Mouse (Mus musculus): ENCODE results near the gene Mmrn1.

The Mmrn1 gene

DNA sequence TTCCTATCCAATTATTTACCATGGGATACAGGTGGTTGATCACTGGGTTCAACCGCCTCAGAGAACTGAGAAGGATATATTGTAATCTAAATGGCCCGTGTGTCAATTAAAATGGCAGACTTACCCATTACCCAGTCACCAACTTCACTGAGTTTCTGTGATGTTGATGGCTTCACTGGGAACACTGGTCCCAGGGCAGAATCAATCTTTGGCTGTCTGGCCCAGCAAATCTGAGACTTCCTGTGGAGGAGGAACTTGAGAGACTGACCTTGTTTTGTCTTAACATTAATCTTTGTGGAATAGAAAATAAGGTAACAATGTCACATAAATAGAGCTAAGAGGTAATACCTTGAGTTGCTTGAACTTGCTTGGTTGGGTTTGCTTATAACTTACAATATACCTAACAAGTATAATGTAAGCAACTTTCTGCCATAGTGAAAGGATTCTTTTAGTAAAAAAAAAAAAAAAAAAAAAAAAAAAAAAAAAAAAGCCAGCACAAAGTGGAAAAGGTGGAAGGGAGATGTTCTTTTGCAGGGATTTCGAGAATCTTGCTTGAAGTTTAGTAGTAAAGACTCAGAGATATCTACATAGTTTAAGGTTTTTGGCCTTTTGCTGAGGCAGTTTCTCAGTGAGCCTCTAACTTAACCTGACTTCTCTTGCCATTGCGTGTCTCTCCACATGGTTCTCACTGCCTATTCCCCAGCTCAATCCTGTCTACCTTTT lies 68.8 kb downstream of the Mmrn1 start:
- peak; percentile 14 for DNase-seq (ENCODE audit: low spot score)

- no peak for DNase-seq (ENCODE audit: low spot score)
Observed at GRCm38 (mm10) chr6:60994114-60994513, 69.3 kb downstream of the Mmrn1 start.

DNA sequence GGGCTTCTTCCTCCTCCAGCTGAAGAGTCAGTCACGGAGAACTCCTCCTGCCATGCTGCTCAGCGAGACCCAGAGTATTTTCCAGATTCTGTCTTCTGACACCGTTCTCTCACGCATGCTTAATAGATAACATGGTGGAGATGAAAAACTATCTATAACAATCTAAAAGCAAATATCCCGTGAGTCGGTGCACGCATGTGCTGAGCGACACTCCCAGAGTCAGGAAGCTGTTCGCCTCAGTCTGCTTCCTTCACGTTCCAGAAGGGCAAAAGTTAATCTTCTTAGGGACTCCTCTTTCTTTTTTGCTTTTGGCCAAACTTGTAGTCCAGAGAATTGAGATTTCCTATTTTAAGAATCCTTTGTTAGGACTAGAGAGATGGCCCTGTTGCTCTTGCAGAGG lies 69.7 kb downstream of the Mmrn1 start:
- DNase-seq (ENCODE audit: low spot score) = no peak

- DNase-seq (ENCODE audit: low spot score) = peak; percentile 12
Observed at GRCm38 (mm10) chr6:60995596-60995995, 70.8 kb downstream of the Mmrn1 start.

DNA sequence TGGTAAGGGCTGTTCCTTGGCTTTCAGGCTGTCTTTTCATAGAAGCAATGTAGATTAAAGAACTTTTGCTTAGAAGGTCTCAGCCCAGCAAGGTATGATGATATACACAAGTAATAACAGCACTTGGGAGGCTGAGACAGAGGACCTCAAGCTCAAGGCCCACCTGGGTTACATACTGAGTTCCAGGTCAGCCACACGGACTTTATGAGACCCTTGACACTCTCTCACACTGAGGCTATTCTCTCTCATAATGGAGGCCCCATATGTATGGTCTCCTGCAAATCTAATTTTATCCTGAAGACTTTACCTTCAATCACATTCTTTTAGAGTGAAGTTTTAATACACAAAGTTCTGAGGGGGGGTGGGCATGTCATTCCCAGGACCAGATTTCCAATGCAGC lies 71.6 kb downstream of the Mmrn1 start:
- no peak for DNase-seq (ENCODE audit: low spot score)

DNA sequence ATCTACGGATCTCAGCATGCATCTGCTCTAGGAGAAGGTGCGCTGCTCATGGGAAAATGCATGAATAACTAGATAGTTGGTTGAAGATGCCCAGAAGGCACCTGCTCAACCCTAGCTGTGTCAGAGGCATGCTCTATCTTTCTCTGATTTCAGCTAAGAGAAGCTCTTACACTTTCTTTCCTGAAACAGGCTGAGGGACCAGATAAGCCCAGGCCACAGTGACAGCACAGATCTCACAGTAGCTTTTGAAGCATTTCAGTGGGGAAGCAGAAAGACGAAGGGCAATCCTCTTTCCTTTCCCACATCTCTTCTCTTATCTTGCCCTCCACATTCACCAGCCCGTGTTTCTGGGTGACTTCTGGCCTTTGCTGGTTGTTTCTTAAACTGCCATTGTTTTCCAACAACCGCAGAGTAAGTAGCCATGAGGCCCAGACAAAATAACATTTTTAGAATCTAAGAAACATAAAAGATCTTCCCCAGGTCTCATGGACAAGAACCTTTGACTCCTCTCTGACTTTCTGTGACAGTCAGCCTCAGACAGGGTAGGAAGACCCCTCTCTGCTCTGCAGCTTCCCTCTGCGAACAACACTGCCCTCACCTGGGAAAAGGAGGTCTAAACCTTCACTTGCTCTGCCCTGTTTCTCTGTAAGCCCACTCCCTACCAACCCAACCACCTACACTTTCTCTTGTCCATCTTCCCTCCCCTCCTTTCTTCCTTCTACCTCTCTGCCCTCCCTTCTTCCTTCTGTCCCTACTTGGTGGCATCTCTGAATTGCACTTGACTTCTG lies 76.4 kb downstream of the Mmrn1 start:
- no peak for DNase-seq (ENCODE audit: low spot score)

GRCm38 (mm10) chr6:61003916-61004765 lies 79.4 kb downstream of the Mmrn1 start:
- peak; percentile 35 for DNase-seq (ENCODE audit: low spot score)

- no peak for DNase-seq (ENCODE audit: low spot score)
Observed at GRCm38 (mm10) chr6:61013780-61014179, 89.0 kb downstream of the Mmrn1 start.

- no peak for DNase-seq (ENCODE audit: low spot score)
Observed at GRCm38 (mm10) chr6:61019689-61020088, 94.9 kb downstream of the Mmrn1 start.

DNA sequence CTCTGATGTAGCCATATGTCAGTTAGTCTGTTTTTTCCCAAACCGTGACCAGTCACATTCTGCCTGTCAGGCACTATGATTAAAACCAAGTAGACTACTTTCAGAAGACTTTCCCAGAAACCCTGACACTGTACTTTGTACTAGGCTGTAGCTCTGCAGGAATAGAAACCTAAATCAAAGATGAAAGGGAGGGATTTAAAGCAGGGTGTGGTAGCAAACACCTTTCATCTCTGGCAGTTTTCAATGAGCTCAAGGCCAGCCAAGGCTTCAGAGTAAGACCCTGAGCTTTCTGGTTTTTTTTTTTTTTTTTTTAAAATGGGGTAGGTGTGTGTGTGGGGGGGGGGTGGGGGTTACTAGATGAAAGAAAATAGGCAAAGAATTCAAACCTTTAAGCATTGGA lies 96.2 kb downstream of the Mmrn1 start:
- peak; percentile 11 for DNase-seq (ENCODE audit: low spot score)

GRCm38 (mm10) chr6:61033251-61033650 lies 108.5 kb downstream of the Mmrn1 start:
- no peak for DNase-seq (ENCODE audit: low spot score)

All from embryo, embryonic 10.5 days (tissue).